Mouse (Mus musculus) brown adipose tissue, adult 24 weeks (tissue): ENCODE data around the gene 9430015G10Rik. TPM values are rescaled to one million over a fixed set of nuclear protein-coding genes. Genes with fewer than 3 reads are reported as not detected.
"Not testable (repeated sequence)": the region's sequence is repeated elsewhere in the genome, so short reads cannot be mapped to it uniquely, and the experiment has no call there.

Source experiments
- H3K27ac ChIP-seq: fragments of 200-500 bp; replicated peaks from 2 replicates; pipeline ENCODE4 v1.5.1; 2012; ENCODE audit warnings: low read depth, mild to moderate bottlenecking, low read length
- H3K4me1 ChIP-seq: fragments of 200-500 bp; 2 replicates; pipeline ENCODE4 v1.6.1; 2012; ENCODE audit warnings: low read length, mixed read lengths; ENCODE audit not compliant: control insufficient read depth, insufficient read depth, insufficient read length
- H3K4me3 ChIP-seq: fragments of 200-500 bp; 2 replicates; pipeline ENCODE4 v1.5.1; 2012; ENCODE audit warnings: low read depth, mild to moderate bottlenecking, low read length, moderate library complexity; ENCODE audit not compliant: insufficient read depth
- polyA plus RNA-seq: library from polyadenylated mRNA; stranded (reverse); fragments of >200 nt; gene quantifications from 2 replicates; pipeline ENCODE4 v1.2.4, GENCODE M21; 2012; ENCODE audit not compliant: missing spikeins, insufficient read depth, insufficient read length

The 9430015G10Rik gene
- polyA plus RNA-seq, 1 experiment = 0.48 TPM

- Histone ChIP-seq H3K27ac (no peak overlapping the region), H3K4me1 (no peaks in the 10 kb centered on the region; the same call in 1 of the 2 replicates), H3K4me3 (no peak overlapping the region)
Measured at GRCm38 (mm10) chr4:156128746-156129145, 19.0 kb downstream of the 9430015G10Rik start.

- no peak within 1 kb of the TSS for H3K4me3 ChIP-seq
- H3K27ac ChIP-seq = no peak within 1 kb of the TSS
- no peaks in the 10 kb centered on the region for H3K4me1 ChIP-seq
Measured at GRCm38 (mm10) chr4:156130436-156130835, 20.7 kb downstream of the 9430015G10Rik start, which contains the start of gene Rnf223. Gene Rnf223, plus strand, starts transcription at chr4:156130513.

- Histone ChIP-seq H3K27ac (no peak overlapping the region), H3K4me3 (no peak overlapping the region), H3K4me1 (no peaks in the 10 kb centered on the region)
Measured at GRCm38 (mm10) chr4:156130940-156131339, 21.2 kb downstream of the 9430015G10Rik start.

GRCm38 (mm10) chr4:156133334-156133733 is 23.6 kb downstream of the 9430015G10Rik start:
- Histone ChIP-seq H3K4me1 (no peaks in the 10 kb centered on the region), H3K27ac (no peak overlapping the region), H3K4me3 (no peak overlapping the region)

GRCm38 (mm10) chr4:156133943-156134605 is 24.3 kb downstream of the 9430015G10Rik start:
- H3K27ac ChIP-seq = no peak overlapping the region
- H3K4me3 ChIP-seq = no peak overlapping the region
- no peaks in the 10 kb centered on the region for H3K4me1 ChIP-seq

- Histone ChIP-seq H3K27ac (no peak overlapping the region), H3K4me3 (no peak overlapping the region), H3K4me1 (no peaks in the 10 kb centered on the region)
Measured at GRCm38 (mm10) chr4:156135112-156135511, 25.3 kb downstream of the 9430015G10Rik start.

- H3K4me1 ChIP-seq = no peaks in the 10 kb centered on the region
- H3K27ac ChIP-seq = no peak overlapping the region
- H3K4me3 ChIP-seq = no peak overlapping the region
Measured at GRCm38 (mm10) chr4:156135801-156136200, 26.0 kb downstream of the 9430015G10Rik start.

GRCm38 (mm10) chr4:156136285-156137100 is 26.7 kb downstream of the 9430015G10Rik start:
- no peaks in the 10 kb centered on the region for H3K4me1 ChIP-seq
- H3K4me3 ChIP-seq = no peak overlapping the region
- H3K27ac ChIP-seq = no peak overlapping the region

GRCm38 (mm10) chr4:156150887-156151286 is 41.1 kb downstream of the 9430015G10Rik start:
- H3K4me1 ChIP-seq, H3K27ac ChIP-seq, H3K4me3 ChIP-seq: not testable (repeated sequence)

- Histone ChIP-seq H3K4me1 (no peaks in the 10 kb centered on the region), H3K27ac (no peak overlapping the region)
Measured at GRCm38 (mm10) chr4:156154771-156155170, 45.0 kb downstream of the 9430015G10Rik start.

GRCm38 (mm10) chr4:156166477-156166876 is 56.7 kb downstream of the 9430015G10Rik start:
- H3K27ac ChIP-seq = no peak overlapping the region
- no peaks in the 10 kb centered on the region for H3K4me1 ChIP-seq
- H3K4me3 ChIP-seq = no peak overlapping the region

More at GRCm38 (mm10) chr4:156154771-156155170, 45.0 kb downstream of the 9430015G10Rik start:
- H3K4me3 ChIP-seq = no peak overlapping the region

GRCm38 (mm10) chr4:156168611-156169010 is 58.8 kb downstream of the 9430015G10Rik start:
- Histone ChIP-seq H3K4me1 (no peaks in the 10 kb centered on the region), H3K4me3 (no peak overlapping the region)

GRCm38 (mm10) chr4:156169129-156169528 is 59.3 kb downstream of the 9430015G10Rik start:
- Histone ChIP-seq H3K4me1 (no peaks in the 10 kb centered on the region), H3K27ac (no peak overlapping the region), H3K4me3 (no peak overlapping the region)

More at GRCm38 (mm10) chr4:156168611-156169010, 58.8 kb downstream of the 9430015G10Rik start:
- H3K27ac ChIP-seq = no peak overlapping the region

- no peaks in the 10 kb centered on the region for H3K4me1 ChIP-seq
- H3K27ac ChIP-seq = no peak overlapping the region
- H3K4me3 ChIP-seq = no peak overlapping the region
Measured at GRCm38 (mm10) chr4:156171828-156172227, 62.0 kb downstream of the 9430015G10Rik start.
